Mouse (Mus musculus): ENCODE results near the gene Ralgds.

DNA sequence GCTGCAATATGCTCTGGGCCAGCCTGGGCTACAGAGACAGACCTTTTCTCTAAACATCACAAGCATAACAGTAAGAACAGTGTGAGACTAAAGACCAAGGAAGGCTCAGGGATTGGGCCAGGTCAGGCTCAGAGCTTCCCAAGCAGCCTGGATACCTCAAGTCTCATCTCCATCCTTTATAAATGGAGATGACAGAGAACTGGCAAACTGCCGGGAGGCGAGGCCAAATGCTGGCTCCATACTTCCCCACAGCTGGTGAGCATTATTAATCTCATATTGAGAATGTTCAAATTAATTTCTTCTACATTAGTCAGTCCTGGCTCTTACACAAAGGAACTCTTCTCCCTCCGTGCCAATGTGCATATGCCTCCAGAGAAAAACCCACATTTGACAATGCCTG, 63.9 kb downstream of the Ralgds start:
- TF ChIP-seq CTCF (IDR thresholded peaks at IDR 0.05; ENCODE audit: low read depth) = no peak
- TF ChIP-seq EP300 (IDR thresholded peaks at IDR 0.05; ENCODE audit: low read depth) = no peak
